Mouse (Mus musculus) embryonic facial prominence, embryonic 12.5 days (tissue): Measurements from ENCODE around the gene Wdr12. TPM values are rescaled to one million over a fixed set of nuclear protein-coding genes. Genes with fewer than 3 reads are reported as not detected.
"Not testable (repeated sequence)": the region's sequence is repeated elsewhere in the genome, so short reads cannot be mapped to it uniquely, and the experiment has no call there.

Experiments
- ATAC-seq: fragments of 200-750 bp; cut with Nextera tagmentation; 2 replicates; pipeline ENCODE4 v1.8.0; 2017; ENCODE audit not compliant: insufficient number of reproducible peaks, insufficient read depth, low FRiP score, low TSS enrichment
- H3K27ac ChIP-seq: fragments of 300-500 bp; sonication (generic); 2 replicates; pipeline ENCODE4 v1.5.1; 2016; ENCODE audit warnings: mild to moderate bottlenecking
- H3K27me3 ChIP-seq: fragments of 300-500 bp; sonication (generic); 2 replicates; pipeline ENCODE4 v1.6.1; 2016; ENCODE audit warnings: mild to moderate bottlenecking, moderate library complexity
- H3K36me3 ChIP-seq: fragments of 300-500 bp; sonication (generic); 2 replicates; pipeline ENCODE4 v1.6.1; 2016; ENCODE audit warnings: mild to moderate bottlenecking
- H3K4me1 ChIP-seq: fragments of 300-500 bp; sonication (generic); 2 replicates; pipeline ENCODE4 v1.6.1; 2016
- H3K4me2 ChIP-seq: fragments of 300-500 bp; sonication (generic); replicated peaks from 2 replicates; pipeline ENCODE4 v1.6.1; 2016; ENCODE audit warnings: mild to moderate bottlenecking, moderate library complexity
- H3K4me3 ChIP-seq: fragments of 300-500 bp; sonication (generic); 2 replicates; pipeline ENCODE4 v1.5.1; 2016; ENCODE audit warnings: mild to moderate bottlenecking
- H3K9ac ChIP-seq: fragments of 300-500 bp; sonication (generic); 2 replicates; pipeline ENCODE4 v1.6.1; 2016; ENCODE audit warnings: mild to moderate bottlenecking, moderate library complexity
- H3K9me3 ChIP-seq: fragments of 300-500 bp; sonication (generic); 2 replicates; pipeline ENCODE4 v1.6.1; 2016; ENCODE audit warnings: mild to moderate bottlenecking, moderate library complexity
- WGBS: fragments of 180-500 bp; shearing (Covaris S2); methylation state at CpG from one replicate; pipeline ENCODE4 v1.1.7; 2016; 5-methylcytosine and 5-hydroxymethylcytosine counted together
- polyA plus RNA-seq: library from polyadenylated mRNA; unstranded; fragments of >200 nt; fragmentation: Nextera tagmentation; extraction: Ambion mirVana; gene quantifications from 2 replicates; pipeline ENCODE4 v1.2.1, GENCODE M21; 2016

Wdr12 gene
- polyA plus RNA-seq: 48.3 and 49.4 TPM in 2 replicates

DNA sequence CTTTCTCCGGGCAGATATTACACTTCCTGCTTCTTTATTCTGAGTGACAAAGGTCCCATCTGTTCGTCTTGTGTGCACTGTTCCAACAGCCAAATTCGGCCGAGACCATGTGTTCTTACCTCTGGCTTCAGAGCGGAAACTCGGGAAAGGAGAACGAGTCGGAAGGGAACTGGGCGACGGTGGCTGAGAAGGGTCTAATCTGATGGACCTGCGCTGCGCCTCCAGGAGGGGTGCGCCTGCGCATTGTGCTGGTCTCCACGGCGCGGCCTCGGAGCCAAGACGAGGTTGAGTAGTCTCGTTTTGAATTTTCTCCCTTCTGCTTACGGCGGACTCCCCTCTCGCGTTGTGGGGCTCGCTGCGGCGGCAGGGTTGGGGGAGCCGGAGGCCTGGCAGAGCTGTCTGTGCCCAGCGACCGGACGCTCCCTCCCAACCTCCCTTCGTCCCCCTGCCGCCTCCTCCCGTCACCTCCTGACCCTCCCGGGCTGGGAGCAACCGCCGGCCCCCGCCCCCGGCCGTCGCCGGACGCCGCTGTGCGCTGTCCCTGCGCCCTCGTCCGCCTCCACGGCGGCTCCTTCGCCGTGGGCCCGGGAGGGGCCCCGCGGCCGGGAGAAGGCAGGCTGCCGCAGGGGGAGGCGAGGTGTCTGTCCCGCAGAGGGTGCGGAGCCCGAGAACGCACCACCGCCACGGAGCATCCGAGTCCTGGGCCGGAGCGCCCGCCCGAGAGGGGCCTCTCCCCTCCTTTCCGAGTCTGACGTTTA is at the start of gene Wdr12, which contains the start of gene Carf:
TSS of gene Wdr12 (minus strand) at position 622 of the 758 bp plus-strand sequence.
TSS of gene Carf (plus strand) at position 224 of the 758 bp plus-strand sequence.
- no peaks in the 10 kb centered on the region for H3K9me3 ChIP-seq
- ATAC-seq: peak; percentile 96
- peak within 1 kb of the TSS; percentile 90 for H3K4me3 ChIP-seq
- peak within 1 kb of the TSS; percentile 88 for H3K9ac ChIP-seq
- H3K27ac ChIP-seq: peak within 1 kb of the TSS; percentile 98
- H3K27me3 ChIP-seq: no peaks in the 10 kb centered on the region
- H3K4me1 ChIP-seq: peaks cover 6% of the 10 kb centered on the region
- WGBS: under 1% methylated on average over 71 of the region's 71 CpGs
- H3K36me3 ChIP-seq: peaks cover 8% of the 10 kb centered on the region; the same call in 1 of the 2 replicates
- peak within 1 kb of the TSS; percentile 83 for H3K4me2 ChIP-seq

DNA sequence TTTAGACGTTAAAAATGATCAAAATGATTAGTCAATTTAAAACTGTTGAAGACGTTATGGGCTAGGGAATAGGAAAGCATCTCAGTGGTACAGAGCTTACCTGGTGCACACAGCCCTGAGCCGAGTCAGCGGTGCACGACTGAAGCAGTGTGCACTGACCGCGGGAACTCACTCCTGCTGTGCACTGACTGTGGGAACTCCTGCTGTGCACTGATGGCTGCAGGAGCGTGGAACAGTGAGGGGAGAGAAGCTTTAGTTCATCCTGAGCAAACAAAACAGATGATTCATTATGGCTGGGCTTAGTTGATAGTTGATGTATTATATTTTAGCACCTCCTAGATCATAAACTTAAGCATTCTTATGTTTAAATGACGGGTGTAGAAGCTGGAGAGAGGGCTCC is 38.9 kb upstream of the Wdr12 start:
- no peak for ATAC-seq
- 54% methylated on average over 9 of the region's 9 CpGs for WGBS

DNA sequence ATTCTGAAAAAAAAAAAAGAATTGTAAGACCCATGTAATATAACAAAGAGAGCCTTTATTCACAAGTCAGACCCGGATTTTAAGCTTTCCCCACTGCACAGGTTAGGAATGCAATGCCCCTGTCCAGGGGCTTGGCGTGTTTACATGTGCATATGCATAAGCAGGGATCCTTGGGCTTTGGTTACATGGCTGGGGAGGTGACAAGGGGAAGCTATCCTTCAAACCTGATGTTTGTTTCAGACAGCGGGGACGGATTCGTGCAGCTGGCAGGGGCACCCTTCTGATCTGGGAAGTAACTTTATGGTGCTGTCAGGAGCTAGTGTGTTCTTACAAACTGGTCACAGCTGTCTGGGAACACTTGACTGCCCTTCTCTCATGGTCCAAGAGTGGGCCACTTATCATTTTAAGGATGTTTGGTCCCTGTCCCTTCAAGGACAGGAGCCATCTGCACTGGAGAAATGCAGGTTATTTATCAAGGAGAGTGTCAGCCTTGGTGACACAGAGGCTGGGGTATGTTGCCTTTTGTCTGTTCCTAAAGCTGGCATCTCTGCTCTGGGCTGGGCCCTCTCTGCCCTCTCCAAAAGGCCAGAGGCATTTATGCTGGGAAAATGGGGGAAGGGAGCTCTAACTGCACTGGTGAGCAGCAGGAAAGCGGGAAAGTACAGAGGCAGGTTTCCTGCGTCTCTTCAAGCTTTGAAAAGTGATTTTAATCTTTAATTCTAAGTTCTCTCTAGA is 19.4 kb upstream of the Wdr12 start:
- H3K4me2 ChIP-seq: no peak overlapping the region
- H3K4me1 ChIP-seq: no peaks in the 10 kb centered on the region
- peaks cover 8% of the 10 kb centered on the region; the same call in 1 of the 2 replicates for H3K36me3 ChIP-seq
- no peaks in the 10 kb centered on the region for H3K9me3 ChIP-seq
- H3K4me3 ChIP-seq: no peak overlapping the region
- no peak for ATAC-seq
- no peak overlapping the region for H3K27ac ChIP-seq
- WGBS: 77% methylated on average over 7 of the region's 7 CpGs
- H3K27me3 ChIP-seq: no peaks in the 10 kb centered on the region
- no peak overlapping the region for H3K9ac ChIP-seq

More for the DNA sequence above, 38.9 kb upstream of the Wdr12 start:
- no peaks in the 10 kb centered on the region for H3K9me3 ChIP-seq
- no peak overlapping the region for H3K4me2 ChIP-seq
- H3K4me3 ChIP-seq: no peak overlapping the region
- peaks cover 8% of the 10 kb centered on the region; the same call in 1 of the 2 replicates for H3K36me3 ChIP-seq
- no peak overlapping the region for H3K9ac ChIP-seq
- no peaks in the 10 kb centered on the region for H3K4me1 ChIP-seq
- H3K27me3 ChIP-seq: no peaks in the 10 kb centered on the region
- H3K27ac ChIP-seq: no peak overlapping the region

DNA sequence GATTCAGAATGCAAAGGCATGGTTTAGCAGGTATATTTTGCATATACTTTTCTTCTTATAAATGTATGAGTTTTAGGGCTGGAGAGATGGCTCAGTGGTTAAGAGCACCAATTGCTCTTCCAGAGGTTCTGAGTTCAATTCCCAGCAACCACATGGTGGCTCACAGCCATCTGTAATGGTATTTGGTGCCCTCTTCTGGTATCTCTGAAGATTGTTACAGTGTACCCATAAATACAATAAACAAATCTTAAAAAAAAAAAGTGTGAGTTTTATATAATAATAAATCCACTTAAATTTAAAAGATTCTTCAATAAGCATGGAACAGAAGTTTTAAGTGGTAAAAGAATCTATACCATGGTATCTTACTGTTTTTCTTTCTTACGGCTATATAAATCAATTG is 6.1 kb upstream of the Wdr12 start:
- WGBS: 98% methylated on average over 1 of the region's 1 CpGs
- H3K9ac ChIP-seq: no peak overlapping the region
- no peaks in the 10 kb centered on the region for H3K27me3 ChIP-seq
- no peaks in the 10 kb centered on the region for H3K4me1 ChIP-seq
- H3K4me3 ChIP-seq: no peak overlapping the region
- no peak overlapping the region for H3K4me2 ChIP-seq
- 0 out of 2 replicates have a peak, but pooled peaks cover 8% of the 10 kb centered on the region for H3K36me3 ChIP-seq
- ATAC-seq: no peak
- H3K27ac ChIP-seq: no peak overlapping the region
- no peaks in the 10 kb centered on the region for H3K9me3 ChIP-seq

DNA sequence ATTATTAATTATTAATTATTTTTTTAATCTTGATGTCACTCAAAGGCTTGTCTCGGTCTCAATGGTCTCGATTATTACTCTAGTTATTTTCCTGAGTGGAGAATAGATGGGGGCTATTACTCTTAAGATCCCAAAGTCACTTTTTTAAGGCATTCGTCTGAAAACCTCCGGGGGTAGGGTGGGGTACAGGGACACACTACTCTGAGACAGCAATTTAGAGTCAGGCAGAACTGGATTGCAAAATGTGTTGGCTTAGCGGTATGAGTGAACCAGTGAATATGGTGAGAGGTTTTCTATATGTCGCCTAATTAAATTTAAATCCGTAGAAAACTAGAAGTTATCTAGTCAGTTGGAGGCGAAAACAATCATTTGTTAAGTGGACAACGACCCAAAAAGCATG is 394 bp upstream of the Wdr12 start:
- ATAC-seq: no peak
- H3K4me3 ChIP-seq: peak overlapping the region; percentile 90
- 11% methylated on average over 9 of the region's 9 CpGs for WGBS
- peak overlapping the region; percentile 98; the same call in 1 of the 2 replicates for H3K27ac ChIP-seq
- peaks cover 6% of the 10 kb centered on the region for H3K4me1 ChIP-seq
- H3K36me3 ChIP-seq: peaks cover 5% of the 10 kb centered on the region; the same call in 1 of the 2 replicates
- no peaks in the 10 kb centered on the region for H3K27me3 ChIP-seq
- peak overlapping the region; percentile 88 for H3K9ac ChIP-seq
- H3K4me2 ChIP-seq: peak overlapping the region; percentile 55
- H3K9me3 ChIP-seq: no peaks in the 10 kb centered on the region

DNA sequence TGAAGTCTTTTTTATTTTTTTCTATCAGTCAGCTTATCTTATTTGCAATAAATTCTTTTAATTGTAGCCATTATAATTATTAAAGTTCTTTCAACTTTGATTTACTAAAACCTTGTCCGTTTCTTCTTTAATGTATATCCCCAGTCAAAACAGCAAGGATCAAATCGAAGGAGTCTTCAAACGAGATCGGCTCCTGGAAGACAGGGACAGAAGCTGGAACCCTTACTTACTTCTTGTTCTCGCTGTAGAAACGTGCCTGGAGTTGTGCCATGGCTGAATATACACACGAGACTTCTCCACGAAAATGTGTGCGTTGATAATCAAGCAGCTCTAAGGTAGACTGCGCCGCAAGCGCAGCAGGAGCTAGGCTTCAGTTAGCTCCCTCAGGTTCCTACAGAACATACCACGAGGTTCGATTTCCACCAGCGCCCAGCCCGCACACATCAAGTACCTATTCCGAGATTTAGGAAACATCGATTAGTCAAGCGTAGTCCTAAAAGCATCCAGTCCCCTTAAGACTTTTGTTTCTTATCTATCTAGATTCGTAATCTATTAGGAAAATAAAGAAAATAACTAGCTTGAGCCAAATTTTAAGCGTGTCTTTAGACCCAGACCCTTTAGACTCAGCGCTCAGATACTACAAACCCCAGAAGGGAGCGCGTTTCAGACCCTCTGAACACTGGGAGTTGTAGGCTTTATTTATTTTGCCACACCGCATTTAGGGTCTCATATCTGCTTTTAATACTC is 995 bp downstream of the Wdr12 start:
- H3K9me3 ChIP-seq: no peaks in the 10 kb centered on the region
- H3K9ac ChIP-seq: peak overlapping the region; percentile 88
- H3K4me2 ChIP-seq: peak overlapping the region; percentile 83
- H3K27ac ChIP-seq: peak overlapping the region; percentile 98
- H3K27me3 ChIP-seq: no peaks in the 10 kb centered on the region
- under 1% methylated on average over 25 of the region's 25 CpGs for WGBS
- peak; percentile 91 for ATAC-seq
- H3K4me3 ChIP-seq: peak overlapping the region; percentile 90
- H3K36me3 ChIP-seq: peaks cover 15% of the 10 kb centered on the region; the same call in 1 of the 2 replicates
- peaks cover 6% of the 10 kb centered on the region for H3K4me1 ChIP-seq

DNA sequence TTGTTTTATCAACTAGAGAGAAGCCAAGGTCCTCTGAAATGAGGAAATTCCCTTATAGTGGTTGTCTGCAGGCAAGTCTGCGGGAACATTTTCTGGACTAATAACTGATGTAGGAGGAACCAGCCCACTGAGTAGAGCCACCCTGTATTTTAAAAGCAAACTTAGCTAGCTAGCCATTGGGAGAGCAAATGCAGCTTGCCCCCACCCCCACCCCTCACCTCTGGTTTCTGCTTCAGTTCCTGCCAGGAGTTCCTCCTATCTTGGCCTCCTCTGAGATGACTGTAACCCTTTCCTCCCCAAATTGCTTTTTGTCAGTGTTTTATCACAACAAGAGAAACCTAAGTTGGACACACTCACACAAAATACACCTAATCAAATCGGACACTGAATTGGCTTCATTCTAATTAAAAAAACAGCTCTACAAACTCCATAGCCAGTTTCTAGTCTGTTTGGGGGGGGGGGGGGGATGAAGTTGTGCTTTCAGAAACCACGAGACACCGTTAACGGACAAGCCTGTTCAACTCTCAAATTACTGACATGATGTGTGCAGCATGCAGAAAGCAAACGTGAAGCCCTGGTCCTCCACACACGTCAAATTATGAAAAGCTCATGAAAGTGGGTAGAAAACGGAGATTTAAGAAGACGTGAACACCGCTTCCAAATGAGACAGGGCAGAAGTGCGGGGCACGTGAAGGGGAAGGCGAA is 1.7 kb downstream of the Wdr12 start:
- H3K9me3 ChIP-seq: no peaks in the 10 kb centered on the region

DNA sequence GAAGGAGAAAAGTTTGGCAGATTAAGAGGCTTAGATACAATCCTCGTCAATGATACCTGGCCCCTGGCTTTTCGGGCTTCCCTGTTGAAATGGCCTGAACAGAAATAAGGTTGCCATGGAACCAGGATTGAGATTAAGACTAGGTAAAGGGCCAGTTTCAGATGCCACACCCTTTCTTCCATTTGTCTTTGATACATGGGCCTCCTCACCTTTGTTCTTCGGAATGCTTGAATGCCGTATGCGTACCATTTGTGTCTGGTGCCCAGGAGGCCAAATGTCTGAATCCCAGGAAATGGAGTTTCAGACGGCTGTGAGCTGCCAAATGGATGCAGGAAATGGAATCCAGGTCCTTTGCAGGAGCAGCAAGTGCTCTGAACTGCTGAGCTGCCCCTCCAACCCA is 22.0 kb downstream of the Wdr12 start:
- WGBS: 82% methylated on average over 6 of the region's 6 CpGs
- Histone ChIP-seq H3K4me1 (no peaks in the 10 kb centered on the region), H3K4me2 (no peak overlapping the region), H3K36me3 (peaks cover 28% of the 10 kb centered on the region), H3K9me3 (no peaks in the 10 kb centered on the region), H3K27me3 (no peaks in the 10 kb centered on the region), H3K27ac (no peak overlapping the region), H3K9ac (no peak overlapping the region), H3K4me3 (no peak overlapping the region)
- ATAC-seq: no peak

More for the DNA sequence above, 1.7 kb downstream of the Wdr12 start:
- Histone ChIP-seq H3K4me3 (peak overlapping the region; percentile 90), H3K27ac (no peak overlapping the region), H3K4me2 (peak overlapping the region; percentile 83), H3K4me1 (peaks cover 6% of the 10 kb centered on the region), H3K36me3 (peaks cover 19% of the 10 kb centered on the region; the same call in 1 of the 2 replicates), H3K9ac (peak overlapping the region; percentile 88; the same call in 1 of the 2 replicates), H3K27me3 (no peaks in the 10 kb centered on the region)
- WGBS: 9% methylated on average over 13 of the region's 13 CpGs
- ATAC-seq: no peak

DNA sequence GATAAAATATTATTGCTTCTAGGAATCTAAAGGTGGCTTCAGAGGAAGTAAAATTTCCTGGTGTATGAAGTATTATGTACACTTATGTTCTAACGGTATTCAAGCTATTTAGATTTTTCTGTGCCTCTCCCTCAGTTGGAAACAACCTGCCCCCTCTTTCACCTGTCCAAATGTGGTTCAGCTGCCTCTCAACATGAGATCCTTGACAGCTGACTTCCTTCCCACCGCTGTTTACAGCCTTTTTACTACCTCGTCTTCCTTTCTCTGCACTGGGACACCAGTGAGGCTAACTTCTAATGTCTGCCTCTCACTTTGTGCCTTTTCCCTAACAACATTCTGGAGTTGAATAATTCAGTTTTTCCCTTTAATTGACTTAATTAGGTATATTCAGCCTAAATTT is 22.9 kb downstream of the Wdr12 start:
- Histone ChIP-seq H3K27me3 (no peaks in the 10 kb centered on the region), H3K9ac (no peak overlapping the region), H3K4me2 (no peak overlapping the region), H3K9me3 (no peaks in the 10 kb centered on the region), H3K36me3 (peaks cover 25% of the 10 kb centered on the region), H3K4me3 (no peak overlapping the region), H3K4me1 (no peaks in the 10 kb centered on the region), H3K27ac (no peak overlapping the region)
- WGBS: 73% methylated on average over 3 of the region's 3 CpGs
- no peak for ATAC-seq

DNA sequence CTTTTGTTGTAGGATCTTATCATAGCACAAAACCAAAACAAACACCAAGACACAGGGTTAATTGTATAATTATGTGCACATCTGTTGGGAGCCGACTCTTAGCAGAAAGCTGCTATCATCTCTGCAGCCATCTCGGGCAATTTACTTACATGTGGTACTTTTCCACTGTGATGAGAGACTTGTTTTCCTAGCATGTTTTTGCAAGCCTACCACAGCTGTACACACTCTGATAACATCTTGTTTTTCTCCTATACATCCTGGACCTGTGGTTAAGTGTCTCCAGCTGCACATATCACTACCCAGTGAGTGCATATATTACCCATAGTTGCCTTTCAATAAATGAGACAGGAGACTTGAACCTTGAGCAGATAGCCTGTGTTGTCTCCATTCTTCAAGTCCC is 23.5 kb downstream of the Wdr12 start:
- no peaks in the 10 kb centered on the region for H3K27me3 ChIP-seq
- no peak for ATAC-seq
- H3K27ac ChIP-seq: no peak overlapping the region
- WGBS: 62% methylated on average over 2 of the region's 2 CpGs
- no peaks in the 10 kb centered on the region for H3K9me3 ChIP-seq
- H3K9ac ChIP-seq: no peak overlapping the region
- no peak overlapping the region for H3K4me3 ChIP-seq
- no peaks in the 10 kb centered on the region for H3K4me1 ChIP-seq
- no peak overlapping the region for H3K4me2 ChIP-seq
- peaks cover 20% of the 10 kb centered on the region for H3K36me3 ChIP-seq

DNA sequence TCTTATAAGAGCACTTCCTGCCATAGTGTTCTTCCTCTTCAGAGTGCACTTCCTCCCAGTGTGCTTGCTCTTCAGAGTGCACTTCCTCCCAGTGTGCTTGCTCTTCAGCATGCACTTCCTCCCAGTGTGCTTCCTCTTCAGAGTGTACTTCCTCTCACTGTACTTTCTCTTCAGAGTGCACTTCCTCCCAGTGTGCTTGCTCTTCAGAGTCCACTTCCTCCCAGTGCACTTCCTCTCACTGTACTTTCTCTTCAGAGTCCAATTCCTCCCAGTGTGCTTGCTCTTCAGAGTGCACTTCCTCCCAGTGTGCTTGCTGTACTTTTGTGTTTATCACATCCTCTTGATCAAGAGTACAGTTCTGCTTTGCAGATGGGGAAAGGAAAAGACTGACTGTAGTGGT is 27.7 kb downstream of the Wdr12 start:
- H3K4me2 ChIP-seq, ATAC-seq: not testable (repeated sequence)

More for the DNA sequence above, 27.7 kb downstream of the Wdr12 start:
- not testable (repeated sequence) for H3K9ac ChIP-seq, H3K4me3 ChIP-seq, H3K27ac ChIP-seq, H3K27me3 ChIP-seq, H3K9me3 ChIP-seq, H3K4me1 ChIP-seq, H3K36me3 ChIP-seq
